Mouse (Mus musculus): ENCODE measurements around the gene Kcnrg.

The Kcnrg gene

GRCm38 (mm10) chr14:61642668-61643067 lies 35.4 kb downstream of the Kcnrg start:
- in situ Hi-C loops (cut with MseI, MboI), result no loop called here

- in situ Hi-C loops (cut with MseI, MboI), result no loop called here
Measured at GRCm38 (mm10) chr14:61645547-61645946, 38.3 kb downstream of the Kcnrg start.

- in situ Hi-C loops (cut with MseI, MboI), result no loop called here
Measured at GRCm38 (mm10) chr14:61647182-61647880, 40.1 kb downstream of the Kcnrg start.

- in situ Hi-C loops (cut with MseI, MboI), result no loop called here
Measured at GRCm38 (mm10) chr14:61647881-61648684, 40.8 kb downstream of the Kcnrg start.

GRCm38 (mm10) chr14:61648685-61649504 lies 41.6 kb downstream of the Kcnrg start:
- in situ Hi-C loops (cut with MseI, MboI), result no loop called here

- in situ Hi-C loops (cut with MseI, MboI), result no loop called here
Measured at GRCm38 (mm10) chr14:61650291-61650960, 43.2 kb downstream of the Kcnrg start.

- in situ Hi-C loops (cut with MseI, MboI), result no loop called here
Measured at GRCm38 (mm10) chr14:61656469-61656868, 49.2 kb downstream of the Kcnrg start.

- in situ Hi-C loops (cut with MseI, MboI), result no loop called here
Measured at GRCm38 (mm10) chr14:61661496-61661895, 54.2 kb downstream of the Kcnrg start.

GRCm38 (mm10) chr14:61662307-61662706 lies 55.0 kb downstream of the Kcnrg start:
- in situ Hi-C loops (cut with MseI, MboI), result no loop called here

Data from mouse trophoblast stem cell (cell line).